Mouse (Mus musculus) left cerebral cortex, postnatal 36 days (tissue): ENCODE data around the gene Pdgfc. TPM values are rescaled to one million over a fixed set of nuclear protein-coding genes. Genes with fewer than 3 reads are reported as not detected.

Experiments
- DNase-seq, 2 experiments: peaks; one replicate each; pipeline ENCODE4 v3.0.0; 2021 to 2022; ENCODE audit warnings: low spot score in 2 of 2, mixed read lengths in 1 of 2
- intact Hi-C: fragments of 180-260 bp; cut with DNase I; formaldehyde crosslinking; loops from one replicate; pipeline ENCODE4 v1.15.1; 2025
- total RNA-seq, 2 experiments: library from RNA; stranded (reverse); gene quantifications; 2 replicates each; pipeline ENCODE4 v1.2.3; 2021

The Pdgfc gene
- total RNA-seq: 1 to 10 TPM; 7.3 to 9.6 TPM

DNA sequence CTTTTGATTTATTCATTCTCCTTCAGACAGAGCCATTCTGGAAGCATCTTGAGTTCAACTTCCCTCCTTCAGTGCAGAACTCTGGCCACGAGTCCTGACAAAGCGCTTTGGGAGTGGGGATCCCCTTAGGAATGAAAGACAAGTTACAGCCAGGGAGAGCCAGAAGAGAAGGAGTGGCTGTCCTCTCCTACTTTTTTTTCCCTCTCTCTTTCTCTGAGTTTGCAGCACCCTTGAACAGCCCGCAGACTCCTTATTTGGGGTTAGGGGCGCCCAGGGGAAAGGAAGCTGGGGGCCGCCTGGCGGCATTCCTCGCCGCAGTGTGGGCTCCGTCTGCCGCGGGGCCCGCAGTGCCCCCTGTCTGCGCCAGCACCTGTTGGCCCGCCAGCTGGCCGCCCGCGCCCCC, at the start of gene Pdgfc:
Gene Pdgfc, plus strand, starts transcription at position 266 of the 403 bp plus-strand sequence.
- intact Hi-C loops: loop anchor here (5.0 to 10.0 kb wide), 6 partner anchors 74 to 891 kb away; partner anchors contain the start of genes Glrb and Gria2
- no peak for DNase-seq

DNA sequence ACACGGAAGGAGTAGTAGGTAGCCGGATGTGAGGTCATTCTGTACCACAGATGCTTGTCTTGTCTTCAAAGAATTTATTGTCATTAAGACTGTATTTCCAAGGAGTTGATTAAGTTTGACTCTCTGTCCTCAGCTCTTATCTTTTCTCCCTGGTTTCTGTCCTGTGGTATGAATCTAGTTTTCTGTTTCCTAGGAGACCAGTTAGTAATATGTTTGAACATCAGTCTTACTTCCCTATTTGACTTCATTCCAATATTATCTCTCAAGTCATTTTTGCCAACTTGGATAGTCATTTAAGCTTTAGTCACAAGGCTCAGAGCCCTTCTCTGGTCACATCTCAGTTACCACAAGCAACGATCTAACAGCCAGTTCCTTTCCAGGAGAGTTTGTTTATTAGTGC, 27.0 kb upstream of the Pdgfc start:
- DNase-seq: no peak
- intact Hi-C loops: no loop called here

DNA sequence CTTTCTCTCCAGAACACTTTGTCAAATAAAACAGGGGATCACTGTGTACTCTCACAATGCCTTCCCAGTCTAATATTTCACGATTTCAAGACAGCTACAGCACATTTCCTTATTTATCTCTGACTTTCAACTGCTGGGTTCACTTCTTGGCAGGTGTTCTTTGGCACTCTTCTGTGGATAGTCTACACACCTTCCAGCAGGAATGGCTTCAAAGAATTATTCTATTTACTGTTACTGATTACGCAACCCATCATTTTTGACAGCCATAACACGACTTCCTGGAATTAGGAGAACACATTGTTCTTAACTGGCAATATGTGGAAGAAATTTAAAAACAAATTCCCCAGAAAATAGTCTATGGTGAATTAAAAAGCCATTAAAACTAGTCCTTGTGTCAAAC, 26.3 kb upstream of the Pdgfc start:
- intact Hi-C loops: no loop called here
- no peak for DNase-seq

DNA sequence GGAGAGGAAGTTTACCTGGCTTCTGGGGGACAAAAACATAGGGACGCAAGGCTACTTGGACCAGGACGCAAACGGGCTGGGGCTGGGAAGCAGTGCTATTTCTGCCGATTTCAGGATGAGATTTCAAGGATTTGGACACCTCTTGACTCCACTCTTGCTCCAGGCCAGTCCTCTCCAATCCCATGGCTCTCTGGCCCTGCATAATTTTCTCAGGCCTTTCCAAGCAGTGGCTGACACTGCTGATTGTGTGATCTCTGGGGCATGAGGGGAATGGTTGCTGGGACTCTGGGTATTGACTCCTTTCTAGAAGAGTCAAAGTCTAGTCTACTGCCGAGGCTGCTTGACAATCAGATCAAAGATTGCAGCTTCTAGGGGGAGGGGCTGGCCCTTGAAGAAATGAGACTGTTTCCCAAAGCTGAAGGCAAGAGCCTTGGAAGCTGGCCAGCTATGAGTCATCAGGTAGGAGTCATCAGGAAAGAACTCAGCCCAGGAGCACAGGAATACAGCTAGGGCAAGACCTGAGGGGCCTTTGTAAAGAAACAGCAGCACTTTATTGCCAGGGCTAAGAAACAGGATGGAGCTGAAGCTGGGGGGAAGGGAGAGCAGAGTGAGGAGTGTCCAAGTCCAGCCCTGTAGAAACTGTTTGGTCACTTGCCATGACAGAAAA, 18.7 kb upstream of the Pdgfc start:
- intact Hi-C loops: no loop called here
- no peak for DNase-seq

DNA sequence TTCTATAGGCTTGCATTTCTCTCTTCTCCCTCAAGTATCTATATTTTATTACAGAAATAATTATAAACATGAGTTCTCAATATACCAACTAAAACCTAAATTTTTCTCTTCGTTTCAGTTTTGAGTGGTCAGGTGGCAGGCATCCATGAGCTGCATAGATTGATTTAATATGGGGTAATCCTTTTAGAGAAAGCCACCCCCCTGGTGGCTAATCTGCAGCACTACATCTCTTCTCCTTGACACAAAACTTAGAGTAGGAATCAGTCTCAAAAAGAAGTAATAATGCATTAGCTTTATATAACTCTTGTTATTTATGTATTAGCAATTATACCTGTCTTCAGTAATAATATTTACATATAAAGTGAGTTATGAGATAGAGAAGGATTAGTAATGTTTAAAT, 16.2 kb upstream of the Pdgfc start:
- intact Hi-C loops: no loop called here
- no peak for DNase-seq

DNA sequence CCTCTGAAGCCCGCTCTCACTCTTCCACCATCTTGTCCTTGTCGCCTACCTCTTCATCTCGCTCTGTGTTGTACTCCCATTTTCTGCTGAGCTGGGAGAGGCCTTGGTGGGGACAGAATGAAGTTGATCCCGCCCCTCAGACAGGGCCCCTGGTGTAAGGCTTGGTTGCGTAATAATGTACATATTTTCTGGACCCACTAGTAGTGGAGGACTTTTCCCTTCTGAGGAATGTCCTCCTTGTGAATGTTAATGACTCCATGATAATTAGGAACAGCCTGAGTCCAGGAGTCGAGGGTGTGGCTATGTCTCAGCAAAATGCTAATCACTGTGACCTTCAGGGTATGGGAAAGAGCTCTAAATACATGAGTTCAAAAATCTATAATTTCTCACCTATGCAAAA, 14.4 kb upstream of the Pdgfc start:
- DNase-seq: no peak
- intact Hi-C loops: no loop called here

DNA sequence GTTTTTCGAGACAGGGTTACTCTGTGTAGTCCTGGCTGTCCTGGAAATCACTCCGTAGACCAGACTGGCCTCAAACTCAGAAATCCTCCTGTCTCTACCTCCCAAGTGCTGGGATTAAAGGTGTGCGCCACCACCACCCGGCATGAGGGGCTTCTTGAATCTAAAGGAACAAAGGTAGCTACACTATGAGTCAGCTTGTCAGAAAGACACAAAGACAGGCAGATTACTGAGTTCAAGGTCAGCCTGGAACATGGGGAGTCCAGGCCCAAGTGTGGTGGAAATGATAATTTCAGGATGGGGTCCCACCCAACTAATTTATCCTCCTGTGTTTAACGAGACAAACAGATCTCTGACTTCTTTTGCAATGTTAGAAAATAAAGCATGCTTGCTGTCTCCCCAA, 13.9 kb upstream of the Pdgfc start:
- intact Hi-C loops: no loop called here
- DNase-seq: no peak

DNA sequence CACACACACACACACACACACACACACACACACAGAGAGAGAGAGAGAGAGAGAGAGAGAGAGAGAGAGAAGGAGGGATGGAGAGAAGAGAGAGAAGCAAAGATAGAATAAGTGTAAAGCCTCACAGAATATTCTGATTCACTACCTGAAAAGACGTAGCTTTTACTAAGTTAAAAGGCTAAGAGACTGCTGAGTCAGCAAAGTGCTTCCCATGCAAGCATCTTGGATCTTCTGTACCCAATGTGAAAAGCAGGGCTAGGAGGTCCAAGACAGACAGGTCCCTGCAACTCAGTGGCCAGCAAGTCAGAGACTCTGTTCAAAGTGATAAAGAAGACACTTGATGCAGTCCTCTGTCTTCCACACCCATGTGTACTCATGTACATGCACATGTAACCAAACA, 13.4 kb upstream of the Pdgfc start:
- intact Hi-C loops: no loop called here
- DNase-seq: no peak

DNA sequence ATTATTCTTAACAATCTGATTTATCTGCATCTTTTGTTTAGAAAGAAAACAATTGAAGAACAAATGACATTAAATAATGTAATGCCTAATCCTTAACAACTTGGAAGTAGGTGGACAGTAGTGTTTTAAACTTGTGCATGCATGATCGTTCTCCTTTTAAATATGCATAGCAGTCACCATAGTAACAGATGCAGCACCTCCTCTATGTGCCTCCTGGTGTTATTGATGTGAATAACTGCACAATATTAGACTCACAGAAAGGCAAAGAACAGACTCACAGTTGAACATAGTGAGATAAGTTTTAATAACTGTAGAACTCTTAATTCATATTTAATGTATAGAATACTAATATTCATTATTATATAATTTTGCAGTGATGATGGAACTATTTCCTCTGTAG, 12.6 kb upstream of the Pdgfc start:
- DNase-seq: no peak
- intact Hi-C loops: no loop called here

DNA sequence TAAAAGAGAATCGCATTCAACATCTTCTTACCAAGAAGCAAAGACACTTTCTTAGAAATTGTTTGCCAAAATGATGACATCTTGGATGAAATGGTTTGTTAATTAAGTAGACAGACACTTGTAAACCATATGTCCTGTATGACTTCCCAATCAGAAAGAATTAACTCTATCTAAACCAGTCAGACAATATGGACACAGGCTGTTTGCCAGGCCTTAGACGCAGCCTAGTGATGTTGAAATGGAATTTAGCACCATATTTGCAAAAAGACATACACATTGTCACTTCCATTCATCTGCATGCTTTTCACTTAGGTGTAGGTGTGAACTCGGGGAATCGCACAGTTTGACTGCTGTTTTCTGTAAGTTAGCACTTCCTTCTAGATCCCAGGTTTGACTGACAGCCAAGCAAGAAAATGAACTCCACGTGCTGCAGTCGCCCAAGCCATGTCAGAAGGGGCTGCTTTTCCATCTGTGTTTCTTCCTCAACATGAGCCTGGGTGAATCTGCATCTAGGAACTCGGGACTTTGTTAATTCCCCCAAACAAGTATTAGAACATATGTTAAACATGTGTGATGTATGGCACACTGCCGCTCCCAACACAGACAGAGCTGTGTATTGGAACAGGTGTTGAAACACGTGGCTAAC, 10.5 kb upstream of the Pdgfc start:
- intact Hi-C loops: no loop called here
- no peak for DNase-seq

DNA sequence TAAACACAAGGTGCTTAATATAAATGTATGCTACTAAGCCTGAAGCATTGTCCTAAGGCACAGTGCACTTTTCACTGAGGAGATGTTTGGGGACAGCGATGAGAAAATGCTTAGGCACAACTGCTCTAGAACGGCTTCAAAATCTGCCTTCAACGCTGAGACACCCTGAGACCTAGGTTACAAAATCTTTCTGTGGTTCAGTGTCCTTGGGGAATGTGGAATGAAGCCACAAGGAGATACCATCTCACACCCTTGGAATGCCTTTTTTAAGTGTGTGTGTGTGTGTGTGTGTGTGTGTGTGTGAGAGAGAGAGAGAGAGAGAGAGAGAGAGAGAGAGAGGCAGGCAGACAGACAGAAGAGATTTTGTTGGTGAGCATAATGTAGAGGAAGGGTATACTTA, 7.9 kb upstream of the Pdgfc start:
- no peak for DNase-seq
- intact Hi-C loops: no loop called here

DNA sequence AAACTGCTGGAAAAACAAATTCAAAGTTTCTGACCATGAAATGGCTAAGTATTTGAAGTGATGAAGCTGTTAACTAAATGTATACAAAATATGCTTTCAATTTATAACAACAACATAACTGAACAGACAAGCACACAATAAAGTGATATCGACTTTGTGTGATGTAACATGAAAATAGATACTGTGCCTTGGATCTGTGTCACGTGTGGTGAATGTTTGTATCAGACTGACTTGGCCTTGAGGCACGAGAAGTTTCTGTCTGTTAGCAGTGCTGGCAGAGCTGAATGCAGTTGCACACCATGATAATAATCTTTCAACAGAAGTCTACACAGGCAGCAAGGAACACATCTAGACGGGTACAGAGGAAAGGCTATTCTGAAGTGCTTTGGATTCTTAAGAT, 6.9 kb upstream of the Pdgfc start:
- intact Hi-C loops: no loop called here
- no peak for DNase-seq

DNA sequence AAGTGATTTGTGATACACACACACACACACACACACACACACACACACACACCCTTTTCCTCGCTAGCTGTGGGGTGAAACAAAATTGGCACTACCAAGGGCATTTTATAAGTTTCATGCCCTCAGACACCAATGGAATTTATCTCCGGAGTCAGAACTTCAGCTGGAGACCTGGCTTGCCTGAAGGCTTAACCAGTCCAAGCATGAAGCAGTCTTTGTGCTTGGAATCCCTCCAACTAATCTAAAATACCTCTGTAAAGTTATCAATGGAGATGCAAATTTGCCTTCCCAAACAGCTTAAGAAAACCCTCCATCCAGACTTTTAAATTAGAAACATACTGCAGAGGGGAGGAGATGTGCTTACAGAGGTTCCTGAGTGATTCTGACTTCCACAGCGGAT, 6.3 kb upstream of the Pdgfc start:
- intact Hi-C loops: loop anchor here (10.0 kb wide), 1 partner anchor 225 kb away; the partner anchor contains the start of gene Gria2

DNA sequence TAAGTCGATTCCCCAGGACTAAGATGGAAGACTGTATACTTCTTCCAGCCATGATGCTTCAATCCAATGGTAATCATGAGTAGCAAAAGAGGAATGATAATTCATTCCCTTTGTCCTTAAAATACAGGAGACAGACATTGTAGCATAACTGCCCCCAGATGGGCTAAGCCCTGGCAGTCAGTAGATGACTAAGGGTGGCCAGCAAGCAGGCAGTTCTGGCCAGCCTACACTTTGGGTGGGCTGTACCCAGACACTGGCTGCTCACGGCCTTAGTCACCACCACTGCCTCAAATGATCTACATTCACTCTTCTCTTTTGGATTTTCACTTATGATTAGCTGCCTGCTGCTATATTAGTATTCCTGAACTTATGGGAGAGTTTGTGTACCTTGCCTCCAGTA, 5.9 kb upstream of the Pdgfc start:
- intact Hi-C loops: loop anchor here (10.0 kb wide), 1 partner anchor 226 kb away; the partner anchor contains the start of gene Gria2
- DNase-seq: no peak

More for the DNA sequence above, 6.3 kb upstream of the Pdgfc start:
- no peak for DNase-seq

DNA sequence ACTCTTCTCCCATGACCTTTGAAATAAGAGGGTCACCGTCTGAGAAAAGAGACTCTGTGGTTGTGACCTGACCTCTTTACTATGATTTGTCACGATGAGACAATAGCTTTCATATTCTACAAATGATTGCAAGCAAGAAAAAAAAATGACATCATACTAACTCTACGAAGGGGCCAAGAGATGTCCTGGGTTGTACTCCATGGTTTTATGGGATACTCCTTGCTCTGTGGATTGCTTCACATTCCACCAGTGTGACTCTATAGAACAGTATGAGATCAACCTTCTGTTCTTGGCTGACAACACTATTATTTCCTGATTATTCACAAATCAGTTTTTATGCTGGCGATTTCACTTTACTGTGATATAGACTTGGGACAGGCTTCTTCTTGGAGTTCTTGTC, 4.2 kb upstream of the Pdgfc start:
- intact Hi-C loops: loop anchor here (10.0 kb wide), 1 partner anchor 227 kb away; the partner anchor contains the start of gene Gria2
- DNase-seq: no peak

DNA sequence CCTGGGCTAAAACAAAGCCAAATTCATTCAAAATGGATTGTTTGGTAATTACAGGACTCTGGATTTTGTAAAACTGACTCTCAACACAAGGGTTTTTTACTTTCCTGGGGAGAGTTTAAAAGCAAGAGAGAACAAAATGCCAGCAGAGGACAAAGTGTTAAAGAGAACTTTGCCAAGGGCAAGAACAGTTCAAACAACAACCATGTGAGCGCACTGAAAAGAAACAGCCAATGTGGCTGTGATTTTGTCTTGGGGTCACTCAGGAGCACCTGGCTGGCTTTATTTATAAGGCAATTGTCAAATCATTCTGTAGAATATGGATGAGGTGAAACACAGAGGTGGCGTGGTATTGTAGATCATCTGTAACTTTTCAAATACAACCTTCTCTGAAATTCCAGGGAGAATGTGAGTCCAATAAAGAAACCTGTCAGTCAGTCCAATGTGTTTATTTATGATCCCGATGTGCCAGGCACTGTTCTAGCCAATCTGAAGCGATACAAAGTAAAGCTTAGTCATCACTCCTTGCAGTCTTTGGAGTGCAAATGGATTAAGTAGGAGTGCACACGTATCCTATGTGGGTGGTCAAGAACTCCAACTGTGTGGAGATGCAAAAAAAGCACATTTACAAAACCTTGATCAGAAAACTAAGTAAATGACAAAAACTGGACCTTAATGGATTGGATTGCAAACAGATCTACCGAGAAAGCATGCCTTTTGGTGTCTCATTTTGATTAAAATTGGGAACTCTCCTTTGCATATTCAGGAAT, 1.7 kb upstream of the Pdgfc start:
- DNase-seq: no peak
- intact Hi-C loops: loop anchor here (5.0 to 10.0 kb wide), 6 partner anchors 72 to 893 kb away; partner anchors contain the start of genes Glrb and Gria2

DNA sequence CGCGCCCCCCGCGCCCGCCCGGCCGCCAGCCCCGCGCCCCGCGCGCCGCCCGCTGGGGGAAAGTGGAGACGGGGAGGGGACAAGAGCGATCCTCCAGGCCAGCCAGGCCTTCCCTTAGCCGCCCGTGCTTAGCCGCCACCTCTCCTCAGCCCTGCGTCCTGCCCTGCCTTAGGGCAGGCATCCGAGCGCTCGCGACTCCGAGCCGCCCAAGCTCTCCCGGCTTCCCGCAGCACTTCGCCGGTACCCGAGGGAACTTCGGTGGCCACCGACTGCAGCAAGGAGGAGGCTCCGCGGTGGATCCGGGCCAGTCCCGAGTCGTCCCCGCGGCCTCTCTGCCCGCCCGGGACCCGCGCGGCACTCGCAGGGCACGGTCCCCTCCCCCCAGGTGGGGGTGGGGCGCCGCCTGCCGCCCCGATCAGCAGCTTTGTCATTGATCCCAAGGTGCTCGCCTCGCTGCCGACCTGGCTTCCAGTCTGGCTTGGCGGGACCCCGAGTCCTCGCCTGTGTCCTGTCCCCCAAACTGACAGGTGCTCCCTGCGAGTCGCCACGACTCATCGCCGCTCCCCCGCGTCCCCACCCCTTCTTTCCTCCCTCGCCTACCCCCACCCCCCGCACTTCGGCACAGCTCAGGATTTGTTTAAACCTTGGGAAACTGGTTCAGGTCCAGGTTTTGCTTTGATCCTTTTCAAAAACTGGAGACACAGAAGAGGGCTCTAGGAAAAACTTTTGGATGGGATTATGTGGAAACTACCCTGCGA, 517 bp downstream of the Pdgfc start:
- intact Hi-C loops: loop anchor here (5.0 to 10.0 kb wide), 6 partner anchors 74 to 891 kb away; partner anchors contain the start of genes Glrb and Gria2

DNA sequence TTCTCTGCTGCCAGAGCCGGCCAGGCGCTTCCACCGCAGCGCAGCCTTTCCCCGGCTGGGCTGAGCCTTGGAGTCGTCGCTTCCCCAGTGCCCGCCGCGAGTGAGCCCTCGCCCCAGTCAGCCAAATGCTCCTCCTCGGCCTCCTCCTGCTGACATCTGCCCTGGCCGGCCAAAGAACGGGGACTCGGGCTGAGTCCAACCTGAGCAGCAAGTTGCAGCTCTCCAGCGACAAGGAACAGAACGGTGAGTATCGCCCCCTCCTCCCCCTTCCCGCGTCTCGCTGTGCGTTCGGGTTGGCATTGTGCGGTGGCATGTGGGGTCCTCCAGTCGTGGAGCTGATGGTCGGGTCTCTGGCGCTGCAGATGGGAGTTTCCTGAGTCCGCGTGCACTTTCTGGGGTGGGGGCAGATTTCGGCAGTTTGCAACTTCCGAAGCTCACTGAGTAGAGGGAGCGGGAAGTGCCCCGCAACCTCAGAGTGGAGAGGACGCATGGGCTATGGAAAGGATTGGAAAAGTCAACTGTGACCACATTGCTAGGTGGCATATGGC, 1.2 kb downstream of the Pdgfc start:
- intact Hi-C loops: loop anchor here (5.0 to 10.0 kb wide), 6 partner anchors 75 to 890 kb away; partner anchors contain the start of genes Glrb and Gria2
- DNase-seq: peak; percentile 49 to 50

More for the DNA sequence above, 517 bp downstream of the Pdgfc start:
- peak; percentile 59 to 68 for DNase-seq

DNA sequence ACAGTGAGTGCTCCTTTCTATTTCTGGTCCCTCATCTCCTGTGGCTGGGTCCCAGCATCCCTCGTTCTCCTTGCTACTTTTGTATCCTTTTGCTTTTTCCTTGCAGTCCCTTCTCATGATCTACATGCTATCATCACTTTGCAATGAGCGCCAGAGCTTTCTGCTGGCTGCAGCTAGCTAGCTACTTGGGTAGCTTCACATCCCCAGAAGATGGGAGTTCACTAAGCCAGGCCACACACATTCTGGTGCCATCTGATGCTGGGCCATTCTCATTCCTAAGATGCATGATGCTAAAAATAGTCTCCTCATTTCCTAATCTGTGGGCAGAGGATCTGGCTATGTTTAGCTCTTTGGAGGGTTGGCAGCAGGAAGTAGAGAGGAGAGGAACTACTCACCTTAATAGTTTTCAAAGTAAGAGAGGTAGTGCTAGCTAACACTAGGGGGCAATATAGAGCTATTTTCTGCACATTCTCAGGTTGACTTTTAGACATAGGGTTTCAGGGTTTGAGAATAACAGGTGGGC, 3.0 kb downstream of the Pdgfc start:
- peak; percentile 41 to 45 for DNase-seq
- intact Hi-C loops: loop anchor here (5.0 to 10.0 kb wide), 6 partner anchors 77 to 888 kb away; partner anchors contain the start of genes Glrb and Gria2
